Mouse (Mus musculus) midbrain, embryonic 13.5 days (tissue): ENCODE measurements around the gene Ost4. TPM values are rescaled to one million over a fixed set of nuclear protein-coding genes. Genes with fewer than 3 reads are reported as not detected.
A peak's percentile ranks its signal among the peaks of the same experiment; 100 is the strongest.

Experiments
- ATAC-seq: fragments of 200-750 bp; cut with Nextera tagmentation; 2 replicates; pipeline ENCODE4 v1.8.0; 2017; ENCODE audit warnings: mild to moderate bottlenecking, moderate TSS enrichment, moderate library complexity
- H3K27ac ChIP-seq: fragments of 300-500 bp; sonication (generic); 2 replicates; pipeline ENCODE4 v1.5.1; 2015; ENCODE audit warnings: inconsistent platforms, mild to moderate bottlenecking, moderate library complexity
- H3K27me3 ChIP-seq: fragments of 300-500 bp; sonication (generic); 2 replicates; pipeline ENCODE4 v1.6.1; 2015; ENCODE audit warnings: mild to moderate bottlenecking, inconsistent platforms
- H3K36me3 ChIP-seq: fragments of 300-500 bp; sonication (generic); 2 replicates; pipeline ENCODE4 v1.6.1; 2015; ENCODE audit warnings: mild to moderate bottlenecking, inconsistent platforms
- H3K4me1 ChIP-seq: fragments of 300-500 bp; sonication (generic); replicated peaks from 2 replicates; pipeline ENCODE4 v1.6.1; 2015; ENCODE audit warnings: inconsistent platforms
- H3K4me2 ChIP-seq: fragments of 300-500 bp; sonication (generic); replicated peaks from 2 replicates; pipeline ENCODE4 v1.6.1; 2015; ENCODE audit warnings: moderate library complexity, mild to moderate bottlenecking, inconsistent platforms
- H3K4me3 ChIP-seq: fragments of 300-500 bp; sonication (generic); replicated peaks from 2 replicates; pipeline ENCODE4 v1.5.1; 2015; ENCODE audit warnings: mild to moderate bottlenecking, inconsistent platforms
- H3K9ac ChIP-seq: fragments of 300-500 bp; sonication (generic); replicated peaks from 2 replicates; pipeline ENCODE4 v1.6.1; 2015; ENCODE audit warnings: mild to moderate bottlenecking, inconsistent platforms
- H3K9me3 ChIP-seq: fragments of 300-500 bp; sonication (generic); 2 replicates; pipeline ENCODE4 v1.6.1; 2016; ENCODE audit warnings: mild to moderate bottlenecking, inconsistent platforms
- WGBS: fragments of 180-500 bp; shearing (Covaris S2); methylation state at CpG from one replicate; pipeline ENCODE4 v1.1.7; 2015; 5-methylcytosine and 5-hydroxymethylcytosine counted together
- polyA plus RNA-seq: library from polyadenylated mRNA; unstranded; fragments of >200 nt; fragmentation: Nextera tagmentation; extraction: Ambion mirVana; gene quantifications from 2 replicates; pipeline ENCODE4 v1.2.1, GENCODE M21; 2015

Ost4 gene
- 270 and 306 TPM in 2 replicates for polyA plus RNA-seq

DNA sequence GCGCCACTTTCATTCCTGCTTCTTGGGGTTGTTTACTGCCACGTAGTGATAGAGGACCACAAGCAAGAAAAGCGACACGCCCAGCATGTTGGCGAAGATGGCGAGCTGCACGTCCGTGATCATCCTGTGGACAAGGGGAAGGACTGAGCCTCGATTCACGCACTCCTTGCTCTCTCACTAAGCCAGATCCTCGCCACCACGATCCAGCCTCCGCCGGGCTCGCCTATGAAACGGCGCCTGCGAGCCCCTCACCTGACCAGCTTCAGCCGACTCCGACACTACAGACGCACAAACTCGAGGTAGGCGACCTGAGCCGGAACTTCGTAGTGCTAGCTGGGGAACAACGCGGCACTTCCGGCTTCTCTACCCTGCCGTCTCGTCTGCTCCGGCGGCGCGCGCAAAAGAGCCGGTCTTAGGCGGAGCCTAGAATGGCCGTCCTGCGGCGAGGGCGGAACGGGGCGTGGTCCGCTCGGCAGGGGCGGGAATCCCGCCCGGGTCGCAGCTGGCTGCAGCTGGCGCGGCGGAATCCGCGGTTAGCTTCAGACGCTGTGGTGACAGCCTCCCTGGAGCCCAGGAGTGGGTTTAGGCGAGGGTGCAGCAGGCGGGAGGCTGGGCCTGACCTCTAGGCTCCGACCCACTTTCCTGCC lies at the start of gene Ost4:
Gene Ost4 (minus strand): TSS at position 376 of the 647 bp plus-strand sequence.
- peak within 1 kb of the TSS; percentile 81 for H3K9ac ChIP-seq
- ATAC-seq, result peak; percentile 96
- H3K36me3 ChIP-seq, result peaks cover 37% of the 10 kb centered on the region
- H3K27me3 ChIP-seq, result no peaks in the 10 kb centered on the region
- H3K4me1 ChIP-seq, result peaks cover 43% of the 10 kb centered on the region
- H3K27ac ChIP-seq, result peak within 1 kb of the TSS; percentile 81
- peak within 1 kb of the TSS; percentile 74 for H3K4me3 ChIP-seq
- peak within 1 kb of the TSS; percentile 93 for H3K4me2 ChIP-seq
- no peaks in the 10 kb centered on the region for H3K9me3 ChIP-seq
- under 1% methylated on average over 58 of the region's 58 CpGs for WGBS

DNA sequence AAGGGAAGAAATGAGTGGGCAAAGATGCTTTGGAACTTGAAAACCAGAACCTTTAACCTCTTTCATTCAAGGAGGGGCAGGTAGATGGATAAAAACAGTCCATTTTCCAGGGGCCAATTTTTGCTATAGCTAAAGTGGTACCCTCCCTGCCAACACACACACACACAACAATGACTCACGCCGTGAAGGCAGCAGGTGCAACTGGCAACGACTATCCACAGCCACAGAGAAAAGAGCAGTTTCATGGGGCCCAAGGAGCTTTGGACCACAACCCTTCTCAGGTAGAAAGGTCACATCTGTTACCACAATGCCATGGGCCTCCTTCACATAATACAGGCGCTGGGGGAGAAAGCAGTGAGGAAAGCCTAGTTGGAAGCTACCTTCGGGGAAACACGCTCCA lies 48.2 kb upstream of the Ost4 start:
- 94% methylated on average over 6 of the region's 6 CpGs for WGBS
- Histone ChIP-seq H3K36me3 (peaks cover 61% of the 10 kb centered on the region), H3K4me3 (no peak overlapping the region), H3K27me3 (no peaks in the 10 kb centered on the region), H3K9me3 (no peaks in the 10 kb centered on the region), H3K9ac (no peak overlapping the region), H3K4me1 (peaks cover 28% of the 10 kb centered on the region), H3K27ac (no peak overlapping the region), H3K4me2 (no peak overlapping the region)
- ATAC-seq, result no peak

DNA sequence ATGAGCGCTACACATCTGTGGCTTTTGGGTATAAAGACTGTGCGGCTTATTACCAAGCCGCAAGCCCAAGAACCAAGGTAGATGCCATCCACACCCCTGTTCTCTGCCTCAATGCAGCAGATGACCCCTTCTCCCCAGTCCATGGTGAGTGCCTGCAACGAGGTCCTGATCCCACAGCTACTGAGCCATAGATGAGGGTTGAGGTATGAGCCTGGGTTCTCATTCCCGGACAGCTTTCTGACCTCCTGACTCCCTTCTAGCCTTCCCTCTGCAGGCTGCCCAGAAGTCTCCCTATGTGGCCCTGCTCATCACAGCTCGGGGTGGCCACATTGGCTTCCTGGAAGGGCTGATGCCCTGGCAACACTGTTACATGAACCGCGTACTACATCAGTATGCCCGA lies 47.0 kb upstream of the Ost4 start:
- Histone ChIP-seq H3K36me3 (peaks cover 61% of the 10 kb centered on the region), H3K27ac (no peak overlapping the region), H3K4me2 (no peak overlapping the region), H3K9ac (no peak overlapping the region), H3K9me3 (no peaks in the 10 kb centered on the region), H3K27me3 (no peaks in the 10 kb centered on the region), H3K4me1 (peaks cover 34% of the 10 kb centered on the region), H3K4me3 (no peak overlapping the region)
- WGBS, result 97% methylated on average over 9 of the region's 9 CpGs
- ATAC-seq, result no peak

DNA sequence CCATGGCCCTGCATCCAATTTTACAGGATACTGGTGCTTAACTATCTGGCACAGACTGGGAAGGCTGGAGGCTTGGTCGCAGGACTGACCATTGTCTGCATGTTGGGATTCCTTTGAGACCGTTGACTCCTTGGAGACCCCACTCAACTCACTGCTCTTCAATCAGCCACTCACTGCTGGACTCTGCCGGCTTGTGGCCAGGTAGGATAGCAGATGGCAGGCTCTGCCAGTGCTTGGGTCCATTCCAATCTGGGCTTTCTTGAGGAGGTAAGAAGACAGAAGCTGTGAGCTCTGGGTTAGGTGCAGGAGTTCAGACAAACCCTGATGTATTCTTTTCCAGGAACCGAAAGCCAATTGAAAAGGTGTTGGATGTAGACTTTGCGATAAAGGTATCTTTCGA lies 46.5 kb upstream of the Ost4 start:
- ATAC-seq, result no peak
- H3K4me3 ChIP-seq, result no peak overlapping the region
- H3K27ac ChIP-seq, result no peak overlapping the region
- peaks cover 61% of the 10 kb centered on the region for H3K36me3 ChIP-seq
- H3K9ac ChIP-seq, result no peak overlapping the region
- peaks cover 34% of the 10 kb centered on the region for H3K4me1 ChIP-seq
- H3K9me3 ChIP-seq, result no peaks in the 10 kb centered on the region
- no peak overlapping the region for H3K4me2 ChIP-seq
- no peaks in the 10 kb centered on the region for H3K27me3 ChIP-seq
- WGBS, result 96% methylated on average over 6 of the region's 6 CpGs

DNA sequence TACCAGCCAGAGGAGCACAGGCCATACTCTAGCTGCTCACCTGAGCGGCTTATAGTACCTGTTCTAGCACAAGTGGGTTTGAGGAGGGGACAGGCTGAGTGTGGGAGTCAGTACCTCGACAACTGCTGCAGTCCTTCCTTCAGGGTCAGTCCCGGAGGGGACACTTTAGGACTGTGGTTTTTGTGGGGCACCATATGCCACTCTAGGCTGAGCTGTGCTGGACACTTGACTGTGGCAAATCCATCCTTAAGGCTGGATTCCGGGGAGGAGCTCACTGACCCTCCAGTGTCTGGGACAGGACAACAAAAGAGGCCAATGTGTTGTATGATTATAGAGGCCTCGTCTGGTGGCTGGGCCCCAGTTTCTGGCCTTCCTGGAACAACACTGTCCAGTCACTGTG lies 45.0 kb upstream of the Ost4 start:
- Histone ChIP-seq H3K27me3 (no peaks in the 10 kb centered on the region), H3K4me1 (peaks cover 20% of the 10 kb centered on the region), H3K4me3 (no peak overlapping the region), H3K36me3 (peaks cover 47% of the 10 kb centered on the region), H3K9ac (no peak overlapping the region), H3K9me3 (no peaks in the 10 kb centered on the region), H3K27ac (no peak overlapping the region), H3K4me2 (no peak overlapping the region)
- no peak for ATAC-seq
- WGBS, result 86% methylated on average over 5 of the region's 5 CpGs

DNA sequence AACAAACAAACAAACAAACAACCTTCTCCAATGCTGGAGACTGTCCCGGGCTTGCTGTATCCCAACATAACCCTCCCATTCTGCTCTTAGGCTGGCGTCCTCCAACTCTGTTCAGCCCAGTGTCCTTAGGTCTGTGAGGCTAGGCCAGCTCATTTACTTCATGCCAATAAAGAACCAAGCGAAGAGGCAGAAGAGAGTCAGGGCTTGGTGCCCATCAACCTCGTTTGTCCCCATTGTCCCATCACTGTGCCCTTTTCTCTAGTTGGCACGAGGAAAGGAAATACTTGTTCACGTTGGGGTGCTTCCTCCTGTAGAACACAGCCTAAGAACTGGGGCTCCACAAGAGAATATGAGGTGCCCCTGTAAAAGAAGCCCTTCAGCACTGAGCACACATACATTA lies 44.1 kb upstream of the Ost4 start:
- Histone ChIP-seq H3K9ac (no peak overlapping the region), H3K36me3 (peaks cover 44% of the 10 kb centered on the region), H3K4me1 (peaks cover 16% of the 10 kb centered on the region), H3K27ac (no peak overlapping the region), H3K9me3 (no peaks in the 10 kb centered on the region), H3K27me3 (no peaks in the 10 kb centered on the region), H3K4me3 (no peak overlapping the region), H3K4me2 (no peak overlapping the region)
- WGBS, result 88% methylated on average over 6 of the region's 6 CpGs
- ATAC-seq, result no peak

DNA sequence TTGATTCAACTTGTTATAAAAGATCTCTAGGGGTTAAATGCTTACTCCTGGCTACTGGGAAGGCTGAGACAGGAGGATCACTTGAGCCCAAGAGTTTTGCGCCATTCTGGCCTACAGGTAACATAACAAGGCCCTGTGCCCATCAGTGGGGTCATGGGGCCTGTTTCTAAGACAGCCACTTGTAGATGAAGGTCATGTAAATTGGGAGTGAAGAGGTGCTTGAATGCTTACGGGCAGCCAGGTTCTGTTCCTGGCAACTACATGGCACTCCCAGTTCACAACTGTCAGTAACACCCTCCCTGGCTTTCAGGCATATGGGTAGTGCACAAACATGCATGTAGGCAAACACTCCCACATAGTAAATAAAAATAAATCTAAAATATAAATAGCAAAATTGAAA lies 43.3 kb upstream of the Ost4 start:
- Histone ChIP-seq H3K4me2 (no peak overlapping the region), H3K27ac (no peak overlapping the region), H3K9ac (no peak overlapping the region), H3K4me1 (peaks cover 16% of the 10 kb centered on the region), H3K36me3 (peaks cover 41% of the 10 kb centered on the region), H3K4me3 (no peak overlapping the region), H3K9me3 (no peaks in the 10 kb centered on the region), H3K27me3 (no peaks in the 10 kb centered on the region)
- WGBS, result 89% methylated on average over 2 of the region's 2 CpGs
- ATAC-seq, result no peak

DNA sequence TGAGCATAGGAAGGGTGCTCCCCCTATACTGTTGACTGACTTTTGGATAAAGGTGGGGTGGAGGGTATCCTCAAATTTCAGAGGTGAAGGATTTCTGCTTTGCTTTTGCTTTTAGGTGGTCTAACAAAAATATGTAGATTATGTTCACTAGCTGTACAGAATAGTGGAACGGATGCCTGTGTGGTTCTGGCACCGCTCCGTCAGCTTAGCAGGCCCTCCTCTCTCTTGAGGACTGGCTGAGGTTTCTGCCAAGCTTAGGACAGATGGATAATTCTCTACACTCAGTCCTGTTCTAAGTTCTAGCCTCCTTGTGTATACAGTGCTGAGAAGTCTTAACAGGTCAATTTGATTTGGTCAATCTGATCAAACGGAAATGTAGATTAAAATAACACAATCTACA lies 42.9 kb upstream of the Ost4 start:
- Histone ChIP-seq H3K4me2 (peak overlapping the region; percentile 85), H3K27ac (0 out of 2 replicates have a peak overlapping the region, but pooled peaks have one; percentile 10), H3K27me3 (no peaks in the 10 kb centered on the region), H3K4me3 (peak overlapping the region; percentile 54), H3K9ac (peak overlapping the region; percentile 71), H3K36me3 (peaks cover 37% of the 10 kb centered on the region), H3K9me3 (no peaks in the 10 kb centered on the region), H3K4me1 (peaks cover 19% of the 10 kb centered on the region)
- 69% methylated on average over 4 of the region's 4 CpGs for WGBS
- no peak for ATAC-seq

DNA sequence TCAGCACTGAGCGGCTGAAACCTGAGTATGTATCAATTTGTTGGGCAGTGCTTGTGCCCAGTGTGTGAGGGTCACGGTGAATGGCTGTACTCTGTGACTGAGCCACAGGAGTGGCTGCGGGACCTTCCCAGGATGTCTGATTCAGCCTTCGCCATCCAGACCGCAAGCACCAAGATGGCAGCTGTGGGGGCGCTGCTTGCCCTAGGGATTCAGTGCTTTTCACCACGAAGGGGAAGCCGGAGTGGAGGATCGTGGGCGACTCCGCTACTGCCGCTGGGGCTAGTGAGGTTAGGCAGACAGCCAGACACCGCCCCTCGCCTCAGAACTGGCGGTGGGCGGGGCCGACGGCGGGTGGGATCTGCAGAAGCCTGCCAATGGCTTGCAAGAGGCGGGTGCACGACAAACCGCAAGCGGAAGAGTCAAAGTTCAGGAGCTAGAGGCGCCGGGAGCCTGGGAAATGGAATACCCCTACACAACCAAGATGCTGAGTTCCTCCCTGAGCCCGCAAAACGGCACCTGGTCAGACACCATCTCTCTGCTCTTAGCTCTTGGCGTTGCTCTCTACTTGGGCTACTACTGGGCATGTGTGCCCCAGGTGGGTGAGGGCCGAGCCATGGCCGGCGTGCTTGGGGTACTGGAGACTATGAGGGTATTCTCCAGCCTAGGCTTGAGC lies 42.2 kb upstream of the Ost4 start:
- Histone ChIP-seq H3K4me1 (peaks cover 26% of the 10 kb centered on the region), H3K27me3 (peaks cover 4% of the 10 kb centered on the region; the same call in 1 of the 2 replicates), H3K9ac (peak overlapping the region; percentile 71), H3K4me3 (peak overlapping the region; percentile 54), H3K27ac (peak overlapping the region; percentile 64), H3K9me3 (no peaks in the 10 kb centered on the region), H3K36me3 (peaks cover 30% of the 10 kb centered on the region), H3K4me2 (peak overlapping the region; percentile 85)
- WGBS, result under 1% methylated on average over 31 of the region's 31 CpGs
- ATAC-seq, result peak; percentile 88

DNA sequence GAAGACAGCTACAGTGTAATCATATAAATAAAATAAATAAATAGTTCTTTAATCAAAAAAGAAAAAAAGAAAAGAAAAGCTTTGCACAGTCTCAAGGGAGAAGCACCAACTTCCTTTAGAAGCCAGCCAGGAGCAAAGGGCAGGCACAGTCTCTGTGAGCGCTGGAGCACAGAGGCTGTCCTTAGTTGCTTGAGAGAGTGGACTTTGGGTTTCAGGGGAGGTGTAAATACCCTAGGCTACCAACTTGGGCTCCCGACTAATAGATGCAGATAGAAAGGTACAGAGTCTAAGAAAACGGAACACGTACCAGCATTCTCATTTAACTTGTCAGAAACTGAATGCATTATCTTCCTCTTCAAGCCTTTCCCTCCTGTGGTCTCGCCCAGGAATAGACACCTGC lies 41.0 kb upstream of the Ost4 start:
- H3K27ac ChIP-seq, result no peak overlapping the region
- ATAC-seq, result no peak
- H3K9ac ChIP-seq, result no peak overlapping the region
- H3K36me3 ChIP-seq, result peaks cover 18% of the 10 kb centered on the region
- peaks cover 27% of the 10 kb centered on the region for H3K4me1 ChIP-seq
- peaks cover 5% of the 10 kb centered on the region; the same call in 1 of the 2 replicates for H3K27me3 ChIP-seq
- no peak overlapping the region for H3K4me2 ChIP-seq
- WGBS, result 78% methylated on average over 5 of the region's 5 CpGs
- no peak overlapping the region for H3K4me3 ChIP-seq
- H3K9me3 ChIP-seq, result no peaks in the 10 kb centered on the region

DNA sequence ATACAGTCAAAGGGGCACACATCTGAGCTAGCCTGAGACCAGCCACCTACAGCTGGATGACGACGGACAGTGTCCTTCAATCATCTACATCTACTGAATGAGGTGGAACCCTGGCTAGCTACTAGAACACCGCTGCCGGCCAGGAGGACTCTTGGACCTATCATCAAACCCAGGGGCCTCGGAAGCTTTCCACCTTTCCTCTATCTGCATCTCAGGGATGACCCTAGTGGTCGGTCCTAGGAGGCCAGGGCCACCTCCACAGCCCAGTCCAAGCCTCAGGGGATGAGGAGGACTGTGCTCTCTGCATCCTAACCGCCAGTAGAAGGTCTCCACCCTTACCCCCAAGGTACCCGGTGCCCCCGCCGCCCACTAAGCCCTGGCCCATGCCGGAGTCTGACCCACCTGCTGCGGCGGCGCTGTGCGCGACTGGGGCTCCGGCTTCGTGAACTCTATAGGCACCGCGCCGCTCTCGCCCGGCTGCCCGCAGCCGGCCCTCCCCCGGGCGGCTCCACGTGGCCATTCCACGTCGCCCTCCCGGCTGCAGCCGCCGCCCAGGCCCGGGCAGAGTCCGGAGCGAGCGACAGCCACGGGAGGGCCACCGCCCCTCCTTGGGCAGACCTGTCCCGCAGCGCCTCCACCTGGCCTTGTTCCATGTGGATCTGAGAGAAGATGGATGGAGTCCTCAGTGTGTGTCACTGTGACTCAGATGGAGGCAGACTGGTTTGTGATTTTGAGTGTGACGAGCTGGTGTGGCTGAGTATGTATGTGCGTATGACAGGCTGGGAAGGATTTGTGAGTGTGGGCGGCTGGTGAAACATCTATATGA lies 37.6 kb upstream of the Ost4 start, which contains the start of gene Cgref1:
Gene Cgref1 (minus strand): TSS at position 636 of the 826 bp plus-strand sequence.
- H3K27ac ChIP-seq, result no peak within 1 kb of the TSS

DNA sequence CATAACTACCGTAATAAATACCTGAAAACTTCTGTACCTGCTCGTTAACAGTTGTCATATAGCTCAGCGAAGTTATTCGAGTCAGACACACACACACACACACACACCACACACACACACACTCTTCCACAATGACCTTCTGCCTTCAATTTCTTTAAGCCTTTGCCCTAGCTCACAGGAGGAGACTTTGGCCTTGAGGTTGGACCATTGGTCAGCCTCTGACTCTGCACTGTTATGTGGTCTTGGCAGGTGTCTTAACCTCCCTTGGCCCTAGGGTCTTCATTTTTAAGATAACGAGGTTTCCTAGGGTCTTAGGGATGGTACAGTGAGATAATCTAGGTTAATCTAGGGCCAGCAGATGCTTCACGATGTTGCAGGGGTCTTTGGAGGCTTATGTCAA lies 36.8 kb upstream of the Ost4 start:
- H3K4me2 ChIP-seq, result peak overlapping the region; percentile 82
- H3K4me1 ChIP-seq, result peaks cover 15% of the 10 kb centered on the region
- peaks cover 5% of the 10 kb centered on the region; the same call in 1 of the 2 replicates for H3K27me3 ChIP-seq
- no peaks in the 10 kb centered on the region for H3K9me3 ChIP-seq
- no peaks in the 10 kb centered on the region for H3K36me3 ChIP-seq
- no peak for ATAC-seq
- no peak overlapping the region for H3K9ac ChIP-seq
- no peak overlapping the region for H3K27ac ChIP-seq
- H3K4me3 ChIP-seq, result peak overlapping the region; percentile 56
- 87% methylated on average over 6 of the region's 6 CpGs for WGBS

More for the DNA sequence above, 37.6 kb upstream of the Ost4 start, which contains the start of gene Cgref1:
- Histone ChIP-seq H3K4me3 (peak within 1 kb of the TSS; percentile 56), H3K4me1 (peaks cover 20% of the 10 kb centered on the region), H3K9ac (peak within 1 kb of the TSS; percentile 71), H3K27me3 (peaks cover 5% of the 10 kb centered on the region; the same call in 1 of the 2 replicates), H3K36me3 (no peaks in the 10 kb centered on the region), H3K9me3 (no peaks in the 10 kb centered on the region), H3K4me2 (peak within 1 kb of the TSS; percentile 82)
- WGBS, result 5% methylated on average over 44 of the region's 44 CpGs
- peak; percentile 69 for ATAC-seq
